Mouse (Mus musculus) liver, embryonic 16.5 days (tissue): Measurements from ENCODE around the gene Sdc1. TPM values are rescaled to one million over a fixed set of nuclear protein-coding genes. Genes with fewer than 3 reads are reported as not detected.

Experiments used
- ATAC-seq: fragments of 200-750 bp; cut with Nextera tagmentation; 2 replicates; pipeline ENCODE4 v1.8.0; 2017; ENCODE audit warnings: low read depth, mild to moderate bottlenecking, moderate number of reproducible peaks, moderate library complexity
- H3K27ac ChIP-seq: fragments of 300-500 bp; sonication (generic); 2 replicates; pipeline ENCODE4 v1.5.1; 2014; ENCODE audit warnings: mild to moderate bottlenecking, low read length
- H3K27me3 ChIP-seq: fragments of 300-500 bp; sonication (generic); 2 replicates; pipeline ENCODE4 v1.6.1; 2014; ENCODE audit warnings: low read depth, low read length, mixed read lengths; ENCODE audit not compliant: control insufficient read depth, insufficient read depth
- H3K36me3 ChIP-seq: fragments of 300-500 bp; sonication (generic); 2 replicates; pipeline ENCODE4 v1.6.1; 2014; ENCODE audit warnings: mild to moderate bottlenecking; ENCODE audit not compliant: control insufficient read depth, insufficient read depth
- H3K4me1 ChIP-seq: fragments of 300-500 bp; sonication (generic); 2 replicates; pipeline ENCODE4 v1.6.1; 2014; ENCODE audit warnings: low read depth, low read length, mixed read lengths; ENCODE audit not compliant: control insufficient read depth
- H3K4me2 ChIP-seq: fragments of 300-500 bp; sonication (generic); 2 replicates; pipeline ENCODE4 v1.6.1; 2014; ENCODE audit warnings: low read depth, low read length, mixed read lengths
- H3K4me3 ChIP-seq: fragments of 300-500 bp; sonication (generic); 2 replicates; pipeline ENCODE4 v1.5.1; 2014; ENCODE audit warnings: low read depth, mild to moderate bottlenecking, low read length
- H3K9ac ChIP-seq: fragments of 300-500 bp; sonication (generic); 2 replicates; pipeline ENCODE4 v1.6.1; 2014; ENCODE audit warnings: low read depth, low read length
- H3K9me3 ChIP-seq: fragments of 300-500 bp; sonication (generic); replicated peaks from 2 replicates; pipeline ENCODE4 v1.6.1; 2016; ENCODE audit warnings: low read length; ENCODE audit not compliant: control insufficient read depth
- WGBS: fragments of 180-500 bp; shearing (Covaris S2); extraction: QIAGEN DNeasy Blood & Tissue Kit; methylation state at CpG from one replicate; pipeline ENCODE4 v1.1.7; 2014; ENCODE audit not compliant: insufficient replicate concordance; 5-methylcytosine and 5-hydroxymethylcytosine counted together
- polyA plus RNA-seq: library from polyadenylated mRNA; unstranded; fragments of >200 nt; fragmentation: Nextera tagmentation; extraction: Ambion mirVana; gene quantifications from 2 replicates; pipeline ENCODE4 v1.2.1, GENCODE M21; 2015

The Sdc1 gene
- polyA plus RNA-seq, 1 experiment from 2014 or later = 24.8 TPM

DNA sequence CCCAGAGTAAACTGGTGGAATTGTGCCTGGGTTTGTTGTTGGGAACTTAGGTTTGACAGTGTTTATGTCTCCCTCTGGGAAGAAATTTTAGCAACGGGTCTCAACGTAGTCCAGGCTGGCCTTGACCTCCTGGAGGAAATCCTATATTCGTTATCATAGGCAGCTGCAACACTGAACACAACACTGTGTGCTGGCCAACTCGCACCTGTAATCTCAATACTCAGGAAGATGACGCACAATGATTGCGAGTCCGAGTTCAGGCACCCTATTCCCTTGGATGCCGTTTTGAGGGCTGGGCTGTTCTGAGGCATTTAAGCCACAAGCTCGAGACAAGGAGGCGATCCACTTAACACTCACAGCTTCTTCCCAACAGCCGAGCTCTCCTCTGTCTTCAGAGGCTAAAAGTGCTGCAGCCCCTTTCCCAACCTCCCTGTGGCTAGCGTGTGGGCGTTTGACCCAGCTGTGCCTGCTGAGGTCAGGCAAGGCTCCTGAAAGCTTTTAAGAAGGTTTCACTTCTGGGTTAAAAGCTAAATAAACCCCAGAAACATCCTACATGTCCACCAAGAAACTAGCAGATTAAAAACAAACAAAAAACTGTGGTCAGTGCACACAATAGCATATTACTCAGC, 58.0 kb downstream of the Sdc1 start:
- H3K27me3 ChIP-seq = no peaks in the 10 kb centered on the region
- no peak overlapping the region for H3K4me3 ChIP-seq
- no peaks in the 10 kb centered on the region for H3K36me3 ChIP-seq
- H3K9ac ChIP-seq = no peak overlapping the region
- no peak for ATAC-seq
- no peak overlapping the region for H3K4me2 ChIP-seq
- H3K27ac ChIP-seq = no peak overlapping the region
- no peaks in the 10 kb centered on the region for H3K9me3 ChIP-seq
- H3K4me1 ChIP-seq = no peaks in the 10 kb centered on the region; the same call in none of the 2 replicates
- WGBS = 62% methylated on average over 13 of the region's 13 CpGs

DNA sequence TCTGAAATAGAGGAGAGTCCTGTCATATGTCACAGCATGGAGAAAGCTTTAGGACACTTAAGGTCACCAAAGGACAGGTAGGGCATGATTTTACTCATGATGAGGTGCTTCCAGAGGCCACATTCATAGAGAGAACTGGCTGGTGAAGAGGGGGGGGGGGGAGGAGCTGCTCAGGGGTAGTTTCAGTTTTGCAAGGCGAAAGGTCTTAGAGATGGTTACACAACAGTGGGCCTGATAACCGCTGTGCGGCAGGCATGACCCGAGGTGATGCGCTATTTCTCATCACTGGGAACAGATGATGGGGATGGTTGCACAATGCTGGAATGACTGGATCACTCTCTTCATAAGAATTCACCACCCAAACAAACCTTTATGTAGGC, 58.5 kb downstream of the Sdc1 start:
- 63% methylated on average over 5 of the region's 5 CpGs for WGBS
- H3K36me3 ChIP-seq = no peaks in the 10 kb centered on the region
- no peak overlapping the region for H3K4me3 ChIP-seq
- no peak overlapping the region for H3K9ac ChIP-seq
- H3K27me3 ChIP-seq = no peaks in the 10 kb centered on the region
- no peak overlapping the region for H3K27ac ChIP-seq
- H3K9me3 ChIP-seq = no peaks in the 10 kb centered on the region
- H3K4me2 ChIP-seq = no peak overlapping the region
- ATAC-seq = peak; percentile 80
- no peaks in the 10 kb centered on the region; the same call in none of the 2 replicates for H3K4me1 ChIP-seq

GRCm38 (mm10) chr12:8830967-8831635, 60.0 kb downstream of the Sdc1 start:
- H3K36me3 ChIP-seq = no peaks in the 10 kb centered on the region
- H3K4me2 ChIP-seq = no peak overlapping the region
- WGBS = 39% methylated on average over 6 of the region's 6 CpGs
- ATAC-seq = peak; percentile 56
- no peaks in the 10 kb centered on the region for H3K27me3 ChIP-seq
- H3K9me3 ChIP-seq = no peaks in the 10 kb centered on the region
- H3K4me1 ChIP-seq = no peaks in the 10 kb centered on the region; the same call in none of the 2 replicates
- H3K9ac ChIP-seq = no peak overlapping the region
- H3K27ac ChIP-seq = no peak overlapping the region
- no peak overlapping the region for H3K4me3 ChIP-seq

- WGBS = 54% methylated on average over 6 of the region's 6 CpGs
These were observed 60.6 kb downstream of the Sdc1 start for GRCm38 (mm10) chr12:8831710-8832109.

DNA sequence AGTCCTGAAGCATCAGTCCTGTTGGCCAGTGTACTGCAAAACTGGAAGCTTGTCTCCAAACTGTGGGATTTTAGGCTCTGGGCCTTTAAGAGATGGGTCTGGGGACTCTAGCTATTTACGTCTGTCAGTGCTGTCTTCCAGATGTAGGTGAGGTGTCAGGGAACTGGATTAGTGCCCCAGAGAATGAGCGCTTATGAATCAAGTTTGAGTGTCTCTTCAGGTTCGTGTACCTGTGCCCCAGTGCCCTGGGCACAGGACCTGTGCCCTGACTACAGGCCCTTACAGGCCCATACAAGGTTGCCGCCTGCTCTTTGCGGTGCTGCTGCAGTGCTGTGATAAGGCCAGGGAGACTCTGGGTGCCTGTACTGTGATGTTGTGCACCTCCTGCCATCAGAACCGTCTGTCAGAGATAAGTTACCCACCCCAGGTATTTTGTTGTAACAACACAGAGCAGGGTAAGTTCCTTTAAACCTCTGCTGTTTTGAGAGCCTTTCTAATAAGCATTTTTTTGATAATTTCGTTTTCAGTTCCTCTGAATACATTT, 69.7 kb downstream of the Sdc1 start:
- H3K9me3 ChIP-seq = no peaks in the 10 kb centered on the region
- H3K27ac ChIP-seq = peak overlapping the region; percentile 72
- peak overlapping the region; percentile 14 for H3K4me2 ChIP-seq
- H3K36me3 ChIP-seq = no peaks in the 10 kb centered on the region
- ATAC-seq = peak; percentile 100
- H3K9ac ChIP-seq = peak overlapping the region; percentile 25; the same call in 1 of the 2 replicates
- WGBS = 35% methylated on average over 7 of the region's 7 CpGs
- H3K4me3 ChIP-seq = no peak overlapping the region
- no peaks in the 10 kb centered on the region for H3K27me3 ChIP-seq
- peaks cover 18% of the 10 kb centered on the region for H3K4me1 ChIP-seq

More at GRCm38 (mm10) chr12:8831710-8832109, 60.6 kb downstream of the Sdc1 start:
- Histone ChIP-seq H3K4me2 (no peak overlapping the region), H3K27ac (no peak overlapping the region), H3K4me3 (no peak overlapping the region), H3K9ac (no peak overlapping the region), H3K4me1 (no peaks in the 10 kb centered on the region; the same call in none of the 2 replicates), H3K9me3 (no peaks in the 10 kb centered on the region), H3K27me3 (no peaks in the 10 kb centered on the region), H3K36me3 (no peaks in the 10 kb centered on the region)
- no peak for ATAC-seq

- Histone ChIP-seq H3K27ac (no peak overlapping the region), H3K36me3 (no peaks in the 10 kb centered on the region), H3K9me3 (no peaks in the 10 kb centered on the region), H3K4me3 (no peak overlapping the region), H3K4me2 (no peak overlapping the region), H3K27me3 (no peaks in the 10 kb centered on the region), H3K9ac (no peak overlapping the region), H3K4me1 (peaks cover 18% of the 10 kb centered on the region)
- no peak for ATAC-seq
- 19% methylated on average over 7 of the region's 7 CpGs for WGBS
These were observed 71.6 kb downstream of the Sdc1 start for GRCm38 (mm10) chr12:8842725-8843124.

Other genes with a start within 250 kb of the Sdc1 start
- gene Slc7a15, start 172.3 kb upstream of the Sdc1 start, polyA plus RNA-seq = 0.08 and 0.19 TPM in 2 replicates
- gene Pum2, start 97.2 kb upstream of the Sdc1 start, polyA plus RNA-seq = 14.0 and 14.5 TPM in 2 replicates
- gene Laptm4a, start 150.3 kb downstream of the Sdc1 start, polyA plus RNA-seq = 71.2 and 72.0 TPM in 2 replicates
- gene Matn3, start 176.6 kb downstream of the Sdc1 start, polyA plus RNA-seq = 0.09 and 0.12 TPM in 2 replicates
- gene Wdr35, start 202.6 kb downstream of the Sdc1 start, polyA plus RNA-seq = 0.79 and 1.1 TPM in 2 replicates